Mouse (Mus musculus) kidney, embryonic 14.5 days (tissue): Measurements from ENCODE around the gene Map3k20. TPM values are rescaled to one million over a fixed set of nuclear protein-coding genes. Genes with fewer than 3 reads are reported as not detected.

ENCODE experiments used
- ATAC-seq: fragments of 200-750 bp; cut with Nextera tagmentation; 2 replicates; pipeline ENCODE4 v1.8.0; 2017; ENCODE audit warnings: moderate number of reproducible peaks, mild to moderate bottlenecking, moderate TSS enrichment, moderate library complexity; ENCODE audit not compliant: low FRiP score, low TSS enrichment
- H3K27ac ChIP-seq: fragments of 300-500 bp; sonication (generic); 2 replicates; pipeline ENCODE4 v1.5.1; 2014; ENCODE audit warnings: low read depth, mild to moderate bottlenecking, low read length, moderate library complexity, mixed read lengths
- H3K27me3 ChIP-seq: fragments of 300-500 bp; sonication (generic); 2 replicates; pipeline ENCODE4 v1.6.1; 2014; ENCODE audit warnings: mild to moderate bottlenecking, low read length; ENCODE audit not compliant: control insufficient read depth, insufficient read depth
- H3K36me3 ChIP-seq: fragments of 300-500 bp; sonication (generic); 2 replicates; pipeline ENCODE4 v1.6.1; 2014; ENCODE audit warnings: low read length, mixed read lengths; ENCODE audit not compliant: control insufficient read depth, insufficient read depth
- H3K4me1 ChIP-seq: fragments of 300-500 bp; sonication (generic); 2 replicates; pipeline ENCODE4 v1.6.1; 2014; ENCODE audit warnings: low read length, mixed read lengths; ENCODE audit not compliant: control insufficient read depth, insufficient read depth
- H3K4me2 ChIP-seq: fragments of 300-500 bp; sonication (generic); replicated peaks from 2 replicates; pipeline ENCODE4 v1.6.1; 2014; ENCODE audit warnings: low read depth, mild to moderate bottlenecking, low read length
- H3K4me3 ChIP-seq: fragments of 300-500 bp; sonication (generic); 2 replicates; pipeline ENCODE4 v1.5.1; 2014; ENCODE audit warnings: mild to moderate bottlenecking, low read length
- H3K9ac ChIP-seq: fragments of 300-500 bp; sonication (generic); 2 replicates; pipeline ENCODE4 v1.6.1; 2014; ENCODE audit warnings: low read depth, mild to moderate bottlenecking, low read length, moderate library complexity
- H3K9me3 ChIP-seq: fragments of 300-500 bp; sonication (generic); 2 replicates; pipeline ENCODE4 v1.6.1; 2016; ENCODE audit warnings: low read length; ENCODE audit not compliant: control insufficient read depth
- WGBS: fragments of 180-500 bp; shearing (Covaris S2); extraction: QIAGEN DNeasy Blood & Tissue Kit; methylation state at CpG from one replicate; pipeline ENCODE4 v1.1.7; 2014; 5-methylcytosine and 5-hydroxymethylcytosine counted together
- polyA plus RNA-seq: library from polyadenylated mRNA; unstranded; fragments of >200 nt; fragmentation: Nextera tagmentation; extraction: Ambion mirVana; gene quantifications from 2 replicates; pipeline ENCODE4 v1.2.1, GENCODE M21; 2014

The Map3k20 gene
- polyA plus RNA-seq, 1 experiment from 2014 or later = 15.7 TPM

DNA sequence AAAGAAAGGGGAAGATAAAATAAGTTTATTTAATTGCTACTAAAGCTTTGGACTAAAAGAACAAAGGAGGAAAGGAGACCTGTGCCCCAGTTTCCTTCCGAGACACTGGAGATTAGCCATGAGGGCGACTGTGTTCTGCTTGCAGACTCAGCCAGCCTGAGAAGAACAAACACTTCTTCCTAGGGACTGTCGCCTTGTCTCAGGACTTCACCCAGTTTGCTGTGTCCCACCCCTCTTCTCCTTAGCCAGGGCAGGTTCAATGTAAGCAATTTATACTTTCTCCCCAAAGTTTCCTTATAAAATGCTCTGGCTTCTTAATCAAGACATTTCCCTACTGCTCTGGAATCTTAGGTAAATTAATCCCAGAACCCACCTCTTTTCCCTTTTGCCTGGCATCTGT is 168.1 kb downstream of the Map3k20 start:
- Histone ChIP-seq H3K9me3 (no peaks in the 10 kb centered on the region), H3K27ac (no peak overlapping the region), H3K36me3 (no peaks in the 10 kb centered on the region), H3K4me2 (no peak overlapping the region), H3K4me3 (no peak overlapping the region), H3K9ac (no peak overlapping the region), H3K4me1 (peaks cover 4% of the 10 kb centered on the region; the same call in 1 of the 2 replicates), H3K27me3 (no peaks in the 10 kb centered on the region)
- no peak for ATAC-seq
- 62% methylated on average over 3 of the region's 3 CpGs for WGBS

DNA sequence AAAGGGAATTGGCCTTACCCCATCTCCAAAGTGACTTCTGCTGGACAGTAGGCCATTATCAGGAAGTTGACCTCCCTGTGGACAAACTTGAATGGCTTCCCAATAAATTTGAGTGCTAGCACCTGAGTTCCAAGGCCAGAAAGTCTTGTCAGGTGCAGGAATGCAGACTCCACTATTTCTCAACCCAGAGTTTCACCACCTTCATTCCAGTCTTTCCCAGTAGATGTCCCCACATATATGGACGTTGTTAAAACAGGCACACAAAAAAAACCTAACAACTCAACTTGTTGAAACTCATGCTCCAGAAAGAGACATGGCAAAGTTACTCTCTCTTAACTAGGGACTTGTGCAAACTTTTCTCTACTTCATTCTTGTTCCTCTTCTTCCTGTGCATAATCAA is 170.8 kb downstream of the Map3k20 start:
- WGBS = 82% methylated on average over 1 of the region's 1 CpGs
- H3K36me3 ChIP-seq = no peaks in the 10 kb centered on the region
- H3K9ac ChIP-seq = no peak overlapping the region
- no peak overlapping the region for H3K4me2 ChIP-seq
- H3K9me3 ChIP-seq = no peaks in the 10 kb centered on the region
- no peak overlapping the region for H3K27ac ChIP-seq
- no peak for ATAC-seq
- peaks cover 4% of the 10 kb centered on the region; the same call in 1 of the 2 replicates for H3K4me1 ChIP-seq
- H3K4me3 ChIP-seq = no peak overlapping the region
- no peaks in the 10 kb centered on the region for H3K27me3 ChIP-seq

- WGBS = 21% methylated on average over 7 of the region's 7 CpGs
- H3K9ac ChIP-seq = no peak overlapping the region
- no peaks in the 10 kb centered on the region for H3K4me1 ChIP-seq
- no peak overlapping the region for H3K4me2 ChIP-seq
- no peak overlapping the region for H3K4me3 ChIP-seq
- 0 out of 2 replicates have a peak, but pooled peaks have one; percentile 24 for ATAC-seq
- H3K27ac ChIP-seq = no peak overlapping the region
- no peaks in the 10 kb centered on the region for H3K36me3 ChIP-seq
- no peaks in the 10 kb centered on the region for H3K9me3 ChIP-seq
- no peaks in the 10 kb centered on the region for H3K27me3 ChIP-seq
These were observed 179.1 kb downstream of the Map3k20 start for GRCm38 (mm10) chr2:72464376-72465014.

GRCm38 (mm10) chr2:72467604-72468003 is 182.2 kb downstream of the Map3k20 start:
- Histone ChIP-seq H3K27ac (no peak overlapping the region), H3K4me3 (no peak overlapping the region), H3K4me2 (no peak overlapping the region), H3K9me3 (no peaks in the 10 kb centered on the region), H3K27me3 (no peaks in the 10 kb centered on the region), H3K9ac (no peak overlapping the region), H3K4me1 (no peaks in the 10 kb centered on the region), H3K36me3 (no peaks in the 10 kb centered on the region)
- ATAC-seq = no peak
- WGBS = 72% methylated on average over 1 of the region's 1 CpGs

DNA sequence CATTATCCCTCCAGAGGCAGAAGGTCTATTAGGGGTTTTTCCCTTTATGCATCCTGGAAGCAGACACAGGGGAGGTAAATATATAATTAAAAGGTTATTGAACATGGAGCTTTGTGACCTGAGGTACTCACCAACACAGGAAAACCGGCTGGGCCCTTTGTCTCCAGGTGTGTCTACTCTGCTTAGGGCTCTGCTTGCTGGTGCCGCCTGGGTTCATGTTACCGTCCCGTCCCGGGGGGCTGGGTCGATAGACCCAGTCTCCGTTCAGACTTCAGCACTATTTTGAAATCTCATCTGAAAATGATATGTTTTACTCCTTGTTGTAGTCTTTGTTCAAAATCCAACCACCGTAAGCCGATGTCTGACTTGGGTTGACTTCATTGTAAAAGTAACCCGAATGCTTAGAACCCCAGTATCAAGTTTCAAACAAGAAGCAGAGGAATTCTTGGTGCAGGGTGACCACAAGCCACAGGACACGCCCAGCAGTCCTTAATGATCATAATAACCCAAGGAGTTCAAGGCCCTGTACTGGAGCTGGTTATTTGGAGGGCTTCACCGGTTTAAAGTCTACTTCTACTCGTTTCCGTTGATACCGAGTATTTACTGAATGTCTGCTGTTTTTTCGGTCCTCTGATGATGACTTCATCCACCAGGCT is 186.1 kb downstream of the Map3k20 start:
- no peaks in the 10 kb centered on the region for H3K27me3 ChIP-seq
- peaks cover 7% of the 10 kb centered on the region; the same call in 1 of the 2 replicates for H3K4me1 ChIP-seq
- H3K4me2 ChIP-seq = no peak overlapping the region
- no peak for ATAC-seq
- no peaks in the 10 kb centered on the region for H3K36me3 ChIP-seq
- H3K9me3 ChIP-seq = no peaks in the 10 kb centered on the region
- H3K27ac ChIP-seq = no peak overlapping the region
- no peak overlapping the region for H3K9ac ChIP-seq
- H3K4me3 ChIP-seq = no peak overlapping the region
- WGBS = 47% methylated on average over 16 of the region's 16 CpGs

DNA sequence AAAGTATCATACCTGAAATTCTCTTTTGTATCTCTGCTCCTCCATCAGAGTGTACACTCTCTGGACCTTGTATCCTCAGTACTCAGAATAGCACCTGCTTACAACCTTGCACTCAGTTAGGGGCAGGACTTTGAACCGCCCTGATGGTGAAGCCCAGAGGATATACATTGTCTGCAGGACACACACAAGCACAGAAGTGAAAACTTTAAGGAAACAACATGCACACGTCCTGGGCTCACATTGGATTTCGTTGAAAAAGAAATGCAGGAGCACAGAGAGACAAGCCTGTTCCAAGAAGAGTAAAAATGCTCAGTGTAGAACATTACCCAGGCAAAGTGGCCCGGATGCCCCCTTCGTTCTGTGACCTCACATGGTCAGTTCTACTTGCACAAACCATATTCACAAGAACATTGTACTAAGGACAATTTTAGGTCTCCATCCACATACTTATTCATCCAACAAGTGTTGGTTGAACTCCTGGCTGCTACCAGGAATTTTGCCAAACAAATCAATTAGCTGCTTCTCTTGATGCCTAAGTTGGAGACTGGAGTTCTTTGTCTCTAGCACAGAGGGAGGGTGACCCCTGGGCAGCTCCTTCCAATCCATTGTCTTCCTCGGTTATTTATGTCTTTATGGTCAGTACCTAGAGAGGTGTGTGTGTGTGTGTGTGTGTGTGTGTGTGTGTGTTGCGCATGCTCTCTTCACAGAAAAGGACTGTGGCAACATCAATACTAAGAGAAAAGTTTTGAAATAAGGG is 189.3 kb downstream of the Map3k20 start:
- H3K4me3 ChIP-seq = peak overlapping the region; percentile 89; the same call in 1 of the 2 replicates
- H3K4me2 ChIP-seq = peak overlapping the region; percentile 77
- no peak overlapping the region for H3K27ac ChIP-seq
- H3K36me3 ChIP-seq = peaks cover 11% of the 10 kb centered on the region
- WGBS = 36% methylated on average over 7 of the region's 7 CpGs
- peak overlapping the region; percentile 87; the same call in 1 of the 2 replicates for H3K9ac ChIP-seq
- no peaks in the 10 kb centered on the region for H3K9me3 ChIP-seq
- peaks cover 23% of the 10 kb centered on the region for H3K4me1 ChIP-seq
- H3K27me3 ChIP-seq = no peaks in the 10 kb centered on the region
- ATAC-seq = no peak

- Histone ChIP-seq H3K27ac (peak overlapping the region; percentile 75), H3K9ac (peak overlapping the region; percentile 87), H3K36me3 (peaks cover 18% of the 10 kb centered on the region), H3K27me3 (no peaks in the 10 kb centered on the region), H3K4me3 (peak overlapping the region; percentile 89), H3K4me2 (peak overlapping the region; percentile 77), H3K9me3 (no peaks in the 10 kb centered on the region), H3K4me1 (peaks cover 23% of the 10 kb centered on the region)
- 2% methylated on average over 7 of the region's 7 CpGs for WGBS
- no peak for ATAC-seq
These were observed 190.0 kb downstream of the Map3k20 start for GRCm38 (mm10) chr2:72475423-72475796.

GRCm38 (mm10) chr2:72475797-72476485 is 190.5 kb downstream of the Map3k20 start, which contains the start of gene Cdca7:
Gene Cdca7 (plus strand): TSS chr2:72476159.
- H3K27me3 ChIP-seq = no peaks in the 10 kb centered on the region
- peak within 1 kb of the TSS; percentile 89 for H3K4me3 ChIP-seq
- H3K36me3 ChIP-seq = peaks cover 23% of the 10 kb centered on the region
- peak within 1 kb of the TSS; percentile 75 for H3K27ac ChIP-seq
- H3K9me3 ChIP-seq = no peaks in the 10 kb centered on the region
- H3K4me1 ChIP-seq = peaks cover 23% of the 10 kb centered on the region
- under 1% methylated on average over 58 of the region's 58 CpGs for WGBS
- H3K9ac ChIP-seq = peak within 1 kb of the TSS; percentile 87
- H3K4me2 ChIP-seq = peak within 1 kb of the TSS; percentile 77
- ATAC-seq = peak; percentile 87
